Mouse (Mus musculus) thymus, adult 2 months (tissue): Measurements from ENCODE around the gene Gm9639.
"Not testable (repeated sequence)": the region's sequence is repeated elsewhere in the genome, so short reads cannot be mapped to it uniquely, and the experiment has no call there.

Source experiments
- CTCF ChIP-seq: fragments of 200-500 bp; IDR thresholded peaks from 2 replicates; pipeline ENCODE4 v1.5.1; 2012; ENCODE audit warnings: mild to moderate bottlenecking, control low read depth, low read length, moderate library complexity, borderline replicate concordance; ENCODE audit not compliant: control insufficient read depth, poor library complexity, insufficient read depth; ENCODE audit errors: extremely low read depth
- POLR2A ChIP-seq: fragments of 200-500 bp; IDR thresholded peaks from 2 replicates; pipeline ENCODE4 v1.6.1; 2012; ENCODE audit warnings: mild to moderate bottlenecking, low read length, control low read depth, moderate library complexity; ENCODE audit not compliant: control insufficient read depth, poor library complexity, insufficient read depth; ENCODE audit errors: extremely low read depth

- not testable (repeated sequence) for TF ChIP-seq CTCF, POLR2A
Measured at GRCm38 (mm10) chr10:77752312-77752711, 42.6 kb downstream of the Gm9639 start.
